Mouse (Mus musculus): ENCODE measurements around the gene Crnn.

Gene Crnn

GRCm38 (mm10) chr3:93144510-93145051, at the start of gene Crnn:
TSS of gene Crnn (plus strand) at chr3:93144787.
- in situ Hi-C loops (cut with MseI, MboI), result loop anchor here (25.0 kb wide), 1 partner anchor 343 kb away; no protein-coding TSS in a partner anchor

- in situ Hi-C loops (cut with MseI, MboI), result no loop called here
Observed at GRCm38 (mm10) chr3:93096447-93096846, 48.1 kb upstream of the Crnn start.

- in situ Hi-C loops (cut with MseI, MboI), result loop anchor here (10.0 kb wide), 1 partner anchor 193 kb away; no protein-coding TSS in a partner anchor
Observed at GRCm38 (mm10) chr3:93111668-93112067, 32.9 kb upstream of the Crnn start.

GRCm38 (mm10) chr3:93114481-93114880, 30.1 kb upstream of the Crnn start:
- in situ Hi-C loops (cut with MseI, MboI), result loop anchor here (10.0 kb wide), 1 partner anchor 190 kb away; no protein-coding TSS in a partner anchor

GRCm38 (mm10) chr3:93119101-93119500, 25.5 kb upstream of the Crnn start:
- in situ Hi-C loops (cut with MseI, MboI), result loop anchor here (10.0 kb wide), 1 partner anchor 186 kb away; no protein-coding TSS in a partner anchor

GRCm38 (mm10) chr3:93128052-93128451, 16.5 kb upstream of the Crnn start:
- in situ Hi-C loops (cut with MseI, MboI), result loop anchor here (25.0 kb wide), 1 partner anchor 359 kb away; no protein-coding TSS in a partner anchor

- in situ Hi-C loops (cut with MseI, MboI), result loop anchor here (25.0 kb wide), 1 partner anchor 358 kb away; no protein-coding TSS in a partner anchor
Observed at GRCm38 (mm10) chr3:93129076-93129475, 15.5 kb upstream of the Crnn start.

- in situ Hi-C loops (cut with MseI, MboI), result loop anchor here (25.0 kb wide), 1 partner anchor 357 kb away; no protein-coding TSS in a partner anchor
Observed at GRCm38 (mm10) chr3:93130460-93130859, 14.1 kb upstream of the Crnn start.

GRCm38 (mm10) chr3:93162502-93162901, 17.9 kb downstream of the Crnn start:
- in situ Hi-C loops (cut with MseI, MboI), result no loop called here

- in situ Hi-C loops (cut with MseI, MboI), result no loop called here
Observed at GRCm38 (mm10) chr3:93162996-93163592, 18.5 kb downstream of the Crnn start.

- in situ Hi-C loops (cut with MseI, MboI), result no loop called here
Observed at GRCm38 (mm10) chr3:93180856-93181255, 36.3 kb downstream of the Crnn start.

GRCm38 (mm10) chr3:93196978-93197377, 52.4 kb downstream of the Crnn start, which contains the start of gene Flg2:
TSS of gene Flg2 (plus strand) at chr3:93197278.
- in situ Hi-C loops (cut with MseI, MboI), result no loop called here
